ENCODE assay signal across 8 mouse cellular contexts in the genomic region with DNA sequence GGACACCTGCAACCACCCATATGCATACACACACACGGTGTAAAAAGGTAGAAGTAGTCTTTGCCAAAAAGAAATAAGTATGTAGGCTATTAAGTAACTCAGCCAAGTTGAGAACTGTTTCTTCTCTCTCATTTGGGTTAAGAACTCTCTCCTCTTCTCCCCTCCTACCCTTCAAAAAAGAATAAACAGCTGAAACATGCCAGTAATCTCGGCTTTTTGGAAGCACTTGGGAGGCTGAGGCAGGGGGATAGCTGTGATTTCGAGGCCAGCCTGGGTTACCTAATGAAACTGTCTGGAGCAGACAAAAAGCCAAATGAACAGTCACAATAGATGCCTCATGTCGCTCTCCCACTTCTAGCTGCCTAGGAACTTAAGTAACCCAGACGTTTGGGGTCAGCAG. TPM values are rescaled to one million over a fixed set of nuclear protein-coding genes. Genes with fewer than 3 reads are reported as not detected.
DNase-seq lines count a peak whose midpoint lies in the region; ATAC-seq and TF ChIP-seq lines count a peak whose summit lies in the region.

No protein-coding gene starts in this region.

- no peak for TF ChIP-seq POLR2A in MEL (IDR thresholded peaks at IDR 0.05; ENCODE audit: control insufficient read depth in 1 of 2, insufficient read depth in 1 of 2, low read depth in 1 of 2, low read length in 2 of 2, poor library complexity in 1 of 2)

- peaks cover 17% of the 10 kb centered on the region for H3K36me3 ChIP-seq in heart, embryonic 14.5 days (ENCODE audit: control insufficient read depth, insufficient read depth, low read length)
- H3K36me3 ChIP-seq in MEL (ENCODE audit: control insufficient read depth in 1 of 2, insufficient read depth in 2 of 2, low read length in 2 of 2) = peaks cover 2 to 20% of the 10 kb centered on the region in 2 experiments
- peaks cover 4% of the 10 kb centered on the region; the same call in 1 of the 2 replicates for H3K36me3 ChIP-seq in heart, postnatal 0 days (replicated peaks; ENCODE audit: control insufficient read depth, insufficient read depth, low read length)
- H3K36me3 ChIP-seq in midbrain, embryonic 11.5 days (ENCODE audit: control insufficient read depth, insufficient read depth, low read length) = no peaks in the 10 kb centered on the region

- H3K4me2 ChIP-seq in heart, embryonic 14.5 days (ENCODE audit: low read length) = peak overlapping the region; percentile 95
- peak overlapping the region; percentile 90 for H3K4me2 ChIP-seq in heart, postnatal 0 days (ENCODE audit: low read depth, low read length)
- H3K4me2 ChIP-seq in midbrain, embryonic 11.5 days = peak overlapping the region; percentile 88

- no peak for DNase-seq in heart, adult 8-10 months (ENCODE audit: low spot score)
- no peak for DNase-seq in MEL (ENCODE audit: low read depth, low spot score)
- no peak for DNase-seq in heart, postnatal 0 days (ENCODE audit: low spot score)
- DNase-seq in midbrain, embryonic 11.5 days (ENCODE audit: low spot score, missing footprints) = peak; percentile 83
- DNase-seq in frontal cortex, postnatal 14 days (ENCODE audit: low spot score in 2 of 2) = no peak
- DNase-seq in adrenal gland, adult 18-20 months (ENCODE audit: low spot score in 2 of 2) = no peak
- DNase-seq in lung, postnatal 25 days (ENCODE audit: low spot score) = no peak

- WGBS in heart, embryonic 14.5 days = 24% methylated on average over 5 of the region's 5 CpGs
- WGBS in heart, postnatal 0 days = 18% methylated on average over 5 of the region's 5 CpGs
- 23% methylated on average over 5 of the region's 5 CpGs for WGBS in midbrain, embryonic 11.5 days

- no peak overlapping the region for H3K27ac ChIP-seq in heart, embryonic 14.5 days (replicated peaks in 1 of 2; ENCODE audit: control insufficient read depth in 1 of 2, insufficient read depth in 1 of 2, low read depth in 2 of 2, low read length in 2 of 2)
- H3K27ac ChIP-seq in MEL (ENCODE audit: control insufficient read depth, low read depth, low read length) = no peak overlapping the region
- no peak overlapping the region for H3K27ac ChIP-seq in heart, postnatal 0 days (ENCODE audit: low read depth)
- H3K27ac ChIP-seq in midbrain, embryonic 11.5 days (ENCODE audit: low read depth, low read length) = no peak overlapping the region

- no peaks in the 10 kb centered on the region for H3K9me3 ChIP-seq in heart, embryonic 14.5 days (ENCODE audit: control insufficient read depth, low read length)
- no peaks in the 10 kb centered on the region for H3K9me3 ChIP-seq in MEL (replicated peaks; ENCODE audit: insufficient read depth, low read length)
- H3K9me3 ChIP-seq in heart, postnatal 0 days (replicated peaks; ENCODE audit: control insufficient read depth, low read length) = no peaks in the 10 kb centered on the region
- no peaks in the 10 kb centered on the region for H3K9me3 ChIP-seq in midbrain, embryonic 11.5 days (ENCODE audit: control insufficient read depth, low read length)

- TF ChIP-seq EP300 in MEL (IDR thresholded peaks at IDR 0.05; ENCODE audit: low read depth in 1 of 2, low read length in 2 of 2) = no peak
- no peak for TF ChIP-seq EP300 in heart, postnatal 0 days (IDR thresholded peaks at IDR 0.05; ENCODE audit: low read depth)

- no peak for TF ChIP-seq RAD21 in MEL (IDR thresholded peaks at IDR 0.05; ENCODE audit: low read depth, low read length)

- H3K27me3 ChIP-seq in heart, embryonic 14.5 days (ENCODE audit: control insufficient read depth, insufficient read depth, low read length) = no peaks in the 10 kb centered on the region
- H3K27me3 ChIP-seq in MEL (ENCODE audit: control insufficient read depth in 1 of 2, insufficient read depth in 2 of 2, low read length in 2 of 2) = no peaks in the 10 kb centered on the region
- no peaks in the 10 kb centered on the region for H3K27me3 ChIP-seq in heart, postnatal 0 days (ENCODE audit: control insufficient read depth, insufficient read depth, low read length)
- no peaks in the 10 kb centered on the region for H3K27me3 ChIP-seq in midbrain, embryonic 11.5 days (ENCODE audit: control insufficient read depth, insufficient read depth, low read length)

- H3K4me3 ChIP-seq in heart, embryonic 14.5 days (ENCODE audit: control insufficient read depth in 1 of 2, insufficient read depth in 1 of 2, low read depth in 1 of 2, low read length in 2 of 2) = peak overlapping the region; percentile 68 to 92
- peak overlapping the region; percentile 80 to 96 for H3K4me3 ChIP-seq in MEL (ENCODE audit: control insufficient read depth in 1 of 2, insufficient read depth in 1 of 2, low read depth in 2 of 2, low read length in 2 of 2)
- H3K4me3 ChIP-seq in heart, postnatal 0 days (ENCODE audit: low read depth, low read length) = peak overlapping the region; percentile 92
- H3K4me3 ChIP-seq in midbrain, embryonic 11.5 days (ENCODE audit: low read depth, low read length) = peak overlapping the region; percentile 90

- TF ChIP-seq CTCF in MEL (IDR thresholded peaks at IDR 0.05 in 2 of 3, conservative IDR thresholded peaks at IDR 0.05 in 1 of 3; ENCODE audit: control insufficient read depth in 1 of 3, insufficient read depth in 1 of 3, low read depth in 2 of 3, low read length in 3 of 3, poor library complexity in 1 of 3, severe bottlenecking in 1 of 3) = no peak
- TF ChIP-seq CTCF in heart, postnatal 0 days (IDR thresholded peaks at IDR 0.05; ENCODE audit: low read depth) = no peak

- no peak for ATAC-seq in heart, embryonic 14.5 days (ENCODE audit: insufficient number of reproducible peaks, insufficient read depth, low FRiP score, low read depth)
- no peak for ATAC-seq in heart, postnatal 0 days (ENCODE audit: insufficient read depth, low read depth)
- no peak for ATAC-seq in midbrain, embryonic 11.5 days (ENCODE audit: low FRiP score)

- H3K79me2 ChIP-seq in MEL (ENCODE audit: control insufficient read depth, insufficient read depth, low read length, poor library complexity) = peaks cover 14% of the 10 kb centered on the region

- H3K4me1 ChIP-seq in heart, embryonic 14.5 days (ENCODE audit: control insufficient read depth in 2 of 2, insufficient read depth in 2 of 2, low read length in 2 of 2) = peaks cover 0 to 8% of the 10 kb centered on the region in 2 experiments; a peak in 2 of 4 replicates
- H3K4me1 ChIP-seq in MEL (ENCODE audit: control insufficient read depth in 1 of 2, insufficient read depth in 2 of 2, low read length in 2 of 2) = peaks cover 10 to 13% of the 10 kb centered on the region in 2 experiments
- peaks cover 4% of the 10 kb centered on the region; the same call in 1 of the 2 replicates for H3K4me1 ChIP-seq in heart, postnatal 0 days (ENCODE audit: control insufficient read depth, insufficient read depth)
- peaks cover 5% of the 10 kb centered on the region for H3K4me1 ChIP-seq in midbrain, embryonic 11.5 days (ENCODE audit: control insufficient read depth, insufficient read depth, low read length)

- peak overlapping the region; percentile 81 for H3K9ac ChIP-seq in heart, embryonic 14.5 days (ENCODE audit: low read length)
- peak overlapping the region; percentile 75 for H3K9ac ChIP-seq in MEL (ENCODE audit: control insufficient read depth, low read depth, low read length, poor library complexity, severe bottlenecking)
- H3K9ac ChIP-seq in heart, postnatal 0 days (replicated peaks; ENCODE audit: low read depth, low read length) = peak overlapping the region; percentile 80
- H3K9ac ChIP-seq in midbrain, embryonic 11.5 days (ENCODE audit: low read length) = peak overlapping the region; percentile 77

TF ChIP-seq in MEL, 35 proteins besides CTCF, POLR2A, EP300 and RAD21:
- TF ChIP-seq ZNF384 (IDR thresholded peaks at IDR 0.05; ENCODE audit: low read depth, low read length) (no peak), CHD1 (IDR thresholded peaks at IDR 0.05; ENCODE audit: low read depth, low read length) (0 out of 2 replicates have a peak, but pooled peaks have one; percentile 72), SIN3A (IDR thresholded peaks at IDR 0.05; ENCODE audit: low read length) (no peak), ZC3H11A (IDR thresholded peaks at IDR 0.05; ENCODE audit: low read depth, low read length) (no peak), SMC3 (IDR thresholded peaks at IDR 0.05; ENCODE audit: low read depth, low read length) (no peak)

RNA-seq across cellular contexts. Expression of gene Pisd, which starts 0.7 kb away (rescaled TPM):
- polyA plus RNA-seq in heart, embryonic 14.5 days (2014; fragmentation: Nextera tagmentation; extraction: Ambion mirVana) = 49.2 TPM in 2 replicates
- total RNA-seq in heart, adult 8-10 months (2022) = 10 to 100 TPM; 28.9 to 38.1 (median 32.7) TPM
- 57.4 and 59.5 TPM in 2 replicates for total RNA-seq in MEL (2012; rRNA removed)
- 10 to 100 TPM; 70.1 to 76.3 TPM for polyA plus RNA-seq in MEL (2012; ENCODE audit: insufficient read depth in 1 of 2, insufficient read length in 2 of 2, low read depth in 1 of 2, low replicate concordance in 2 of 2, missing spikeins in 1 of 2)
- 63.9 and 66.6 TPM in 2 replicates for total RNA-seq in heart, postnatal 0 days (2014; rRNA removed; ENCODE audit: low replicate concordance)
- polyA plus RNA-seq in heart, postnatal 0 days (2015; fragmentation: Nextera tagmentation; extraction: Ambion mirVana) = 41.0 and 44.2 TPM in 2 replicates
- polyA plus RNA-seq in midbrain, embryonic 11.5 days (2014; fragmentation: Nextera tagmentation; extraction: Ambion mirVana) = 62.7 and 65.4 TPM in 2 replicates
- total RNA-seq in adrenal gland, adult 18-20 months (2021) = 10 to 100 TPM; 62.7 to 63.9 TPM

RNA-seq across cellular contexts. Expression of gene Gm20671, which starts 42.2 kb away (rescaled TPM):
- not detected in 2 replicates for polyA plus RNA-seq in heart, embryonic 14.5 days (2014; fragmentation: Nextera tagmentation; extraction: Ambion mirVana)
- total RNA-seq in heart, adult 8-10 months (2022) = under 1 TPM in 2 of 4 experiments, not detected in 2; 0.35 to 0.37 TPM
- not detected in 2 replicates for total RNA-seq in MEL (2012; rRNA removed)
- 1 to 10 TPM in 1 of 2 experiments, not detected in 1; 7.3 TPM for polyA plus RNA-seq in MEL (2012; ENCODE audit: insufficient read depth in 1 of 2, insufficient read length in 2 of 2, low read depth in 1 of 2, low replicate concordance in 2 of 2, missing spikeins in 1 of 2)
- 0.88 and 14.7 TPM in 2 replicates for total RNA-seq in heart, postnatal 0 days (2014; rRNA removed; ENCODE audit: low replicate concordance)
- not detected in 2 replicates for polyA plus RNA-seq in heart, postnatal 0 days (2015; fragmentation: Nextera tagmentation; extraction: Ambion mirVana)
- polyA plus RNA-seq in midbrain, embryonic 11.5 days (2014; fragmentation: Nextera tagmentation; extraction: Ambion mirVana) = not detected in 2 replicates
- not detected for total RNA-seq in adrenal gland, adult 18-20 months (2021)
